Mouse (Mus musculus) right cerebral cortex, postnatal 25 days (tissue): Measurements from ENCODE around the gene Suds3.

Source experiments
- DNase-seq: peaks from one replicate; pipeline ENCODE4 v3.0.0; 2022

Suds3 gene

DNA sequence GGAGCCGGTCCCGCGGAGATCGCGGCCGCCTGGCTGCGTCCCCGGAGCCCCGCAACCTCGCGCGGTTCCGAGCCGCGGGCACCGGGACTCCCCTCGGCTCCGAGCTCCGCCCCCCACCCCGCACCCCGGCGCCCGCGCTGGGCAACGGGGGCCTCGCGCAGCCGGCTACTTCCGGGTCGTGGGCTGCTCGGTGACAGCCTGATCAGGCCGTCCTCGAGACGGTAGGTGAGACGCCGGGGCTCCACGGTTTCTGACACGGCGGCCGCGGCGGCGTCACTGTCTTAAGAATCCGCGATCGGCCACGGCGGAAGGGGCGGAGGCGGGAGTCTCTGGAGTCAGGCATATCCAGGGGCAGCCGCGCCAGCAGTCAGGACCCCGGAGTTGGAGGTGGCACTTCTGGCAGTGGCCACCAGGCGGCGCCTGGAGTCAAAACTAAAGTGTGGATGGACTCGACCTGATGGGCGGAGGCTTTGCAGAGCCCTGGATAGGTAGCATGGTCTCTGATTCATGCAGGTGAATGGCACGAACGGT lies at the start of gene Suds3:
Suds3 (minus strand) TSS at position 278 of the 531 bp plus-strand sequence.
- DNase-seq: peak; percentile 97

- DNase-seq: no peak
Measured at GRCm38 (mm10) chr5:117164923-117165322, 49.0 kb upstream of the Suds3 start.

DNA sequence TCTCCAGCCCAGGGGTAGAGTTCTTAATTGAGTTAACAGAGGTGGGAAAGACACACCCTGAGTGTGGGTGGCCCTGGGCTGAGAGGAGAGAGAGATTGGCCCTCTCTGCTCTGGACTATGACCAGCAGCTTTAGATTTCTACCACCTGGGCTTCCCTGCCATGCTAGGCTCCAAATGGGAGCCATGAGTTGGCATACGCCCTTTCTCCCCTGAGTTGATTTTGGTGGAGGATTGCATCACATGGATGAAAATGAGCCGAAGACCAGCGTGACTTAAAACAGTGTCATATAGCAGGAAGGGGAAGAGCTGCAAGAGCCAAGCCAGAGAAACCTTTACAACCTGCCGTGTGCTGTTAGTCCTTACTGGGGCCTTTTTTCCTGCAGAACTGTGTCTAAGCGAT lies 48.6 kb upstream of the Suds3 start:
- no peak for DNase-seq

DNA sequence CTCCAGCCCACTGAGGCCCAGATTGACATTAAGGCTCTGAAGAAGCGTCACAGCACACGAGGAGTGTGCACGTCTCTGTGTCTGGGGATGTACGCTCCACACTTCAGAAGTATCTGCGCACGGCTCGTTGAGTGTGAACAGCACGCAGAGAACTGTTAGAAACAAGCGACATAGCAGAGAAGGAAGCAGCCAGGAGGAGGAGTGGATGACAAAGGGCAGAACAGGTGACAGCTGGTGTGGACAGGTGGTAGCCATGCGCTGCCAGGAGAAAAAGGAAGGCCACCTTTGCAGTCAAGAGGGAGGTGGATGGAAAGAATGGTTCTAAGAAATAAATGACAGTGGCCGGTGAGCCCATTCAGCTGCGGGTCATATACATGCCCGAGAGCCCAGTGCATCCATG lies 47.9 kb upstream of the Suds3 start:
- DNase-seq: no peak

DNA sequence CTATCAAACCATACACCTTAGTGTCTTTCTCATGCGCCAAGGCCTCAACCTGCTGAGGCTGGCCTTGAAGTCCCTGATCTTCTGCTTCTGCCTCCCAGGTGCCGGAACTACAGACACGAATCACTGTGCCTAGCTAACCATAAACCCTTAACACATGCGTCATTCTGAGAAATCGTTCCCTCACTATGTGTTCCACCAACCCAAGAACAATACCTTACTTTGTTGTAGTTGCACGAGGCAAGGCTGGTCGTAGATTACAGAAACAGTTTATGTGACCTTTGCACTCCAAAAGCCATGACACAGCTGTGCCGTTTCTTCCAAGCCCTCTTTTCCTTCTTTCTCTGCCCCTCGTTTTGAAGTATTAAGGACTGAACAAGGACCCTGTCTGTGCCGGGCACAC lies 44.6 kb upstream of the Suds3 start:
- DNase-seq: no peak

DNA sequence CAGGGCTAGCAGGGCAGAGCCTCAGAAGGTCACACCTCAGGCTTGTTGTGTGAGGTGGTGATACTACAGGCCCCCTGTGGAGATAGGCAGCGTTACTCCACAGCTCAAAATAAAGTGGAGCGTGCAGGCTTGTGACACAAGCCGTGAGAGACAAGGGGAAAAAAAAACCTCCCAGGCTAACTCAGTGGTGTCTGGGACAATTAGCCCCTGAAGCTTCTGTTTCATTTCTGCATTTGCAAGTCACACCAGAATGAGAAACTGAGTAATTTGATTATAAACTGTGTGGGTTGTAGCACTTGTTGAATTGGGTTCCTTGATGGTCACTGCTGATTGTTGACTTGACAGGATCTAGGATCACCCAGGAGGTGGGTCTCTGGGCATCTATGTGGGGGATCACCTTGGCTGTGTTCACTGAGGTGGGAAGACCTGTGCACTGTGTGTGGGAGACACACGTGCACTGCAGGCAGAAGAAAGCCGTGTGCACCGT lies 43.9 kb upstream of the Suds3 start:
- DNase-seq: no peak

DNA sequence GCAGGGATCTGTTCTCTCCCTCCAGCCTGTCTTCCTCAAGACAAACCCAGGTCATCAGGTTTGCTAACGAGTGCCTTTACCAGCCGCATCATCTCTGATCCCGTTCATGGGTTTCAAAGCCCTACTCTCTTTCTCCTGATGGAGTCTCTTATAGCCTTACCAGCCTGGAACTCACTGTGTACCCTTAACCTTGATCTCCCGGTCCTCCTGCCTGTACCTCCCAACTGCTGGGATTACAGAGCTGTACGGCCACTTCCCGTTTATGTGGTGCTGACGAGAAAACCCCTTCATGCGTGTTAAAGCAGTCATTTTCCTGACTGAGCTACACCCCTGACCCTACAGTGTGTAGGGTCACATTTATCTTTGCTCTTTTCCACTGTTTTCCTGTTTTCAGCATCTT lies 43.4 kb upstream of the Suds3 start:
- no peak for DNase-seq

- no peak for DNase-seq
Measured at GRCm38 (mm10) chr5:117158335-117159018, 42.6 kb upstream of the Suds3 start.

DNA sequence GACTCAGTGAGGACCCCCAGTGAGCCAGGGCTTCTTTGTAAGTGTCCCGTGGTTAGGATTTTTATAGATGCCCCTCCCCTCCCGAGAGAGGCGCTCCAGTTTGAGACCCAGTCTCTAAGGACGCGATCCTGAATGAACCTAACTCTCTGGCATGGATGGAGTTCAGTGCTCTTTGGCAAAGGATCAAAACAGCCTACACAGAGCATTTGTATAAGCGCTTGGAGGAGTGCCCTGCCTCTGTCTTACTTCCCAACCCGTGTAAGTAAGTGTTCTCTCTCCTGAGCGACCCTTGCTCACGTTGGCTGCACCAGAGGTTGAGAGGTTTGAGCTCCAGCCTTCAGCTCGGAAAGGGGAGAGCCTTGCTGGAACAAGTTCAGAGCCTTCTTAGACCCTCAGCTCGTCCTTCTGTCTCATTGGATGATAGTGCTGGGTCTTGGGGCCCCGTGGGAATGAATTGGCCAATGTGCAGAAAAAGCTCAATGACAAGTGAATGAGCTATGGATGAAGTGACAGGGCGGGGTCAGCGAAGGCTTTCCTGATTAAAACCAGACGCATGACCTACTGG lies 37.7 kb upstream of the Suds3 start:
- no peak for DNase-seq

DNA sequence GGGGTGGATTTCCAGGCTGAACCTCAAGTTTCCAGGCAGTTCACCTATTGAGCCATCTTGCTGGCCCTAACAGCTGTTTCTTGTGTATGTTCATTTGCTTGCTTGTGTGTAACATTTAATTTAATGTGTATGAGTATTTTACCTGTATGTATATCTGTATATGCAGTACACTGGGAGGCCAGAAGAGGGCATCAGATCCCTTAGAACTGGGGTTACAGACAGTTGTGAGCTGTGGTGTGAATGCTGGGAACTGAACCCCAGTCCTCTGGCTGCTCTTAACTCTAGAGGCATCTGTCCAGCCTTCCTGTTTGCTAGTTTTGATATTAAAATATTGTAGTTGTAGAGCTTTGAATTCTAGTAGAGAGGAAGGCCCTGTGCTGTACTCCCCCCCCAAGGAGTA lies 37.0 kb upstream of the Suds3 start:
- no peak for DNase-seq

DNA sequence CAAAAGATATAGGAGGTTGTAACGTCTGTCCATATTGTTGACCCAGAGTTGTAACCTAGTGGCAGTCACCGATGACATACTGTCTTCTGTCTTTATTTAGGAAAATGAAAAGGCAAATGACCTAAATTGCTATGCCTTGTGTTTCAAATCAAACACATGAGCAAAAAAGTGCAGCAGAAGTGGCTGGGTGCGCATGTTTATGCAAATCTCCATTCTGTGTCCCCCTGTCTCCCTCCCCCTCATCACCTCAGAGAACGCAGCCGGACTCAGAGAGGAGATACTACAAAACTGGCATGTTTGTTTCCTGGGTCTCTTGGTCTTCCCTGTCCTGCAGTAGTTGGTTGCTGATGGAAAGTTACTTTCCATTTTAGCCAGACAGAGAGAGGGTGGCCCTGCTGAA lies 34.2 kb upstream of the Suds3 start:
- DNase-seq: no peak

DNA sequence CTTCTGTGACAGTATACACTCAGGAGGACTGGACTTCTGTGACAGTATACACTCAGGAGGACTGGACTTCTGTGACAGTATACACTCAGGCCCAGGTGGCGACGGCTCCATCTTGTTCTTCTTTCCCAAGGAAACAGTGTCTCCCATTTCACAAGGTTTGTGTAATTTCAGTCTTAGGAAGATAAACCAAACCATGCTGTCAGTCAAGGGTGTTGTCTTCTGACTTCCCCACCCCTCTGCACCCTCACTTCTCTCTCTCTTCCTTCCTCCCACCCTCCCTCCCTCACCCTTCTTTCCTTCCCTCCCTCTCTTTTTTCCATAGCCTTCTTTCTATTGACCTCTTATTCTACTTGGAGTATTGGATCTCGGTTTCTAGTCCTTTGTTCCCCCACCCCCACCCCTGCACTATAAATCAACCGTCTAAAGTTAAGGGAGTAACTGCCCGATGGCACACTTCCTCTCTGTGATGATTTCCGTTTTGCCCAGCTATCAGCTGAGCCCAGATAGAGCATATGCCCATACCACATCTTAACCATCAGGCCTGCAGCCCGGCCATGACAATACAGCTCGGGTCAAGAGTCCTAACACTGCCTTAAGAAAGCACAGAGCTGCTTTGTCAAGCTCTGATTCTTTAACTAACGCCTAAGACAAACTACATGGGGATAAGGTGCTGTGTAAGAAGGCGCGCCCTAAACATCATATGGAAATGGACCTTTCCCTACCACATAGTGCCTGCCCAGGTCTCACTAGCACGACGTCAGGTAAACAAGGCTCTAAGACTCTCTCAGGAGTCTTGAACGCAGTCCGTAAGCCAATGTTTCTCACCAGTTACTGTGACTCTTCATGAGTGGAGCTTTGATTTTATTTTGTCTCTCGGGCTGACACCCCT lies 33.4 kb upstream of the Suds3 start:
- no peak for DNase-seq

DNA sequence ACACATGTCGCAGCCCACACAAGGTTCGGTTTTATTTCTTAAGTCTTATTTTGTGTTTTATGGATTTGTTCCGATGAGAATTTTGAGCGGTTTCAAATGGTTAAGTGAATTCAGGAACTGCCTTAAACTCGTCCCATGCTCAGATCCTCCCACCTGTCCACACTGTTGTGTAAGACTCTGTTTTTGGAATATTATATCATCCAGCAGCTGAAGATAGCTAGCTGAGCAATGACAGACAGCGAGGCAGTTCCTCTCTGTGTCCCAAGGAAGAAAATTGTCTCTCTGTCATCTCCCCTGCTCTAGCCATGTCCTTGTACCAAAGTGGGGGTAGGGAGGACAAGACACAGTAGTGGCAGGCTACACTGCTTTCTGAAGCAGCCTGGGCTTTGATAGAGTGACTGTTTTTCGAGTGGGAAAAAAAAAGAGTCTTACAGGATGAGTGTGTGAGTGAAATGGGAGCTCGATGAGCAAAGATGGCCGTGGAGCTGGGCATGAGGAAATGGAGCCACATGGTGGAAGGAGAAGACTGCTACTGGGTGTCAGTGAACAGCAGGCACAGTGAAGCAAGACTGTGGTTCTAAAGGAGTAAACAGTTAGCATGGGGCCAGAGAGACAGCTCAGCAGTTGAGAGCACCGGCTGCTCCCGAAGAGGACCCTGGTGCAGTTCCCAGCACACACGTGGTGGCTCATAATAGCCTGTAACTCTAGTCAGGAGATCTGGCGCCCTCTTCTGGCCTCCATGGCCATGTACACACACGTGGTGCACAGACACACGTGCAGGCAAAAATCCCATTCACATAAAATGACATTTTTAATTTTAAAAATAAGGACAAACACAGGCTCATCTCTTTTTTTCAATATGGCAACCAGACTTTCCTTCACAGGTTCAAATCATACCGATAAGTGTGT lies 31.5 kb upstream of the Suds3 start:
- peak; percentile 31 for DNase-seq

GRCm38 (mm10) chr5:117146165-117146564 lies 30.3 kb upstream of the Suds3 start:
- DNase-seq: no peak

- no peak for DNase-seq
Measured at GRCm38 (mm10) chr5:117143721-117144135, 27.8 kb upstream of the Suds3 start.

- DNase-seq: no peak
Measured at GRCm38 (mm10) chr5:117140374-117140773, 24.5 kb upstream of the Suds3 start.

- DNase-seq: no peak
Measured at GRCm38 (mm10) chr5:117139822-117140221, 23.9 kb upstream of the Suds3 start.

GRCm38 (mm10) chr5:117138295-117138988 lies 22.5 kb upstream of the Suds3 start:
- no peak for DNase-seq

GRCm38 (mm10) chr5:117137594-117137993 lies 21.7 kb upstream of the Suds3 start:
- no peak for DNase-seq

- DNase-seq: no peak
Measured at GRCm38 (mm10) chr5:117137011-117137410, 21.1 kb upstream of the Suds3 start.

- DNase-seq: no peak
Measured at GRCm38 (mm10) chr5:117136570-117136969, 20.7 kb upstream of the Suds3 start.

GRCm38 (mm10) chr5:117135869-117136268 lies 20.0 kb upstream of the Suds3 start:
- DNase-seq: no peak
